Mouse (Mus musculus): Measurements from ENCODE around the gene Atp6v1b1. TPM values are rescaled to one million over a fixed set of nuclear protein-coding genes. Genes with fewer than 3 reads are reported as not detected.

The Atp6v1b1 gene
- polyA plus RNA-seq (2017; shearing (Covaris generic)): under 1 TPM in 1 of 2 experiments, not detected in 1; 0.13 TPM

DNA sequence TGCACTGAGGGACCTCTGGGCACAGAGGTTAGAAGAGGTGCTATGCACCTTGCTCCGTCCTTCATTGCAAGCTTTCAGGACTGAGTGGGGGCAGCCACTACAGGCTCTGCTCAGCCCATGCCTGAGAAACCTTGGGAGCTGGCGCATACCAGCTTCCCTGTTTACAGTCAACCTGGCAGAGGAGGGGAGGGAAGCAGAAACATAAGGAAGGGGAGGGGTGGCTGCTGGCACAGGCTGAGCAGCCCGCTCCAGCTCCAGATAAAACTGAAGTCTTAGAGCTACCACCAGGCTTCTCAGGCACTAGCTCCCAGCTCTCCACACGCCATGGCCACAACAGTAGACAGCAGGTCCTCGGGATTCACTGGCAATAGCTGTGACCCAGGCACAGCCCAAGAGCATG lies at the start of gene Atp6v1b1:
TSS of gene Atp6v1b1 (plus strand) at position 230 of the 400 bp plus-strand sequence.

DNA sequence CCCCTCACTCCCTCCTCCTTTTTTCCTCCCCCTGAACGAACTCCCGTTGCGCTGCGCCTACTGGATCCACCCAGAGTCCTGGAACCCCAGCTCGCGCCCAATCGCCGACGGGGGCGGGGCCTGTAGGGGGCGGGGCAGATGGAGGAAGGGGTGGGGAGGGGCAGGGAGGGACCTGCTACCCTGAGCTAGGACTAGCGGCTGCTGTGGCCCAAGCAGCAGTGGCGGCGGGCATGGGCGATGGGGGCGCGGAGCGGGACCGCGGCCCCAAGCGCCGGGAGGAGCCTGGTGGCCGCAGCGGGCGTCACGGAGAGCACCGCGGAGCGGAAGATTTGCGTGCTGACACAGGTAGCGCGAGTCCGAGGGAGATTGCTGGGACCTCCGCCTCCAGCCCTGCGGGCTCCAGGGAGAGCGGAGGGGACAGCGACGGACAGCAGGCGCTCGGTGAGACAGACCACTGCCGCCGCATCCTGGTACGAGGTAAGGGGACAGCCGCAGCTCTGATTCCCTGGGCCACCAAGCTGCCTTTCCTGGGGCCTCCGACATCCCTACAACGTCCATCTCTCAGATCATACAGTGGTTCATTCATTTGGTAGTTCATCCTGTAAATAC lies 31.6 kb upstream of the Atp6v1b1 start, which contains the start of gene Vax2:
TSS of gene Vax2 (plus strand) at position 198 of the 609 bp plus-strand sequence.

DNA sequence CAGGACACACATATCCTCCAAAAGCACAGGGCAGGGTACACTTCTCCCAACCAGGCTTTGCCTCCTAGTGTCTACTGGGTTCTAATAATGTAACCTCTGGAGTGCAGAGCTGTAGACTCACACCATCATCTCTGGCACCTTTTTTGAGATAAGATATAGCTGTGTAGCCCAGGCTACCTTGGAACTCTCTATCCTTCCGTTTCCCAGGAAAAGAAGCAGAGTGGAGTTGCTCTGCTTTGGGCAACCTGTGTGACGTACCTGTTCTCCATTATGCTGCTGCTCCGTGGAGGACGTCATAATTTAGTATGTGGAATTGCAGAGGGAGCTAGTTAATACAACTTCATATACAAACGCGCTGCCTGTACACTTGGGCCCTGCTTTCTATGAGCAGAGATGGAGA lies 19.6 kb downstream of the Atp6v1b1 start, which contains the start of gene Ankrd53:
TSS of gene Ankrd53 (plus strand) at position 301 of the 400 bp plus-strand sequence.

DNA sequence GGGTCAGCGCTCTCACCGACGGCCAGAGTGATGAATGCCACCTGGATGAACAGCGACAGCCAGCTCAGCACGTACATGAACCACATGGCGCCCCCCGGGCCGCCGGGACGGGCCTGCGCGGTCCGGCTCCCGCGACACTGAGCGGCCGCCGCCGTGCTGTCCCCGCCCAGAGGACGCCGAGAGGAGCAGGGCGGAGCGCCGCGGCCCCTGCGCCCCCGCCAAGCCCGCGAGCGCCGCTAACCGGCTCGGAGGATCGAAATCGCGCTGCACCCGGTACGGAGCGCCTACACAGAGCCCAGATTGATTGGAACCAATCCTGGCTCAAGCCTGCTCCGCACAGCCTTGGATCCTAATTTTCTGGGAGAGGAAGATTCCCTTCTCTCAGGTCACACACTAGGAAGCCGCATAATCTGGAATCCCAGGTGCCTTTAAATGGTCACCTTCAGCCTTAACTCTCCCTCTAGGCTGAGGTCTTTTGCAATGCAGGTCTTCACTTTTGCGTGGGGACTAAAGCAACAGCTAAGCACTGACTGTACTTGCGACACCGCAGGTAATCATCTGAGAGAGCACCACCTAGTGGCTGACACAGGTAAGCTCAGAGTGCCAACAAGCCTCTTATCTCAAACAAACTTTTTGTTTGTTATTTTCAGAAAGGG lies 33.0 kb downstream of the Atp6v1b1 start, which contains the start of gene Tex261:
TSS of gene Tex261 (minus strand) at position 176 of the 656 bp plus-strand sequence.

DNA sequence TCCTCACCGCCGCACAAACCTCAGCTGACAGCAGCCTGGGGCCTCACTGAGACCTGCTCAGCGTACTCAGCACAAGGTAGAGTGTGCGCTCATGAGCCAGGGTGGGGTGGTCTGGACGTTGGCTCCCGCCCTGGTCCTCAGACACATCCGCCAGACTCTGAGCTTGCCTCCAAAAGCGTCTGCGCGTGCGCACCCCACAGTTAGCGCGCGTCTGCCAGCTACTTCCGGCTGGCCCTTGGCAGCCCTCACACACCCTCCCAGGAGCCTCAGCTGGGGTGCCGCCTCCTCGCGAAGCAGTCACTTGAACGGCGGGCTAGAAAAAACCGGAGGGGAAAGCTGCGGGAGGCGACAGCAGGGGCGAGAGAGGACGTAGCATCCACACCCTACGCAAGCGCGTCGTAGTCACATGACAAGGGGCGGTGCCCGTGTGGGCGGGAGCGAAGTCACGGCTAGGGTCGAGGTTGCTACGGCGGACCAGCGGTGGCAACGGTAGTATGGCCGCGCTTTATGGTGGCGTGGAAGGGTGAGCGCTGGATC lies 52.0 kb downstream of the Atp6v1b1 start, which contains the start of gene Nagk:
TSS of gene Nagk (plus strand) at position 223 of the 537 bp plus-strand sequence.

Other genes starting within 250 kb of the Atp6v1b1 start
- 100 to 1,000 TPM; 123 to 137 TPM for gene Dguok, start 236.0 kb upstream of the Atp6v1b1 start, polyA plus RNA-seq (2017; shearing (Covaris generic))
- 10 to 100 TPM in 1 of 2 experiments, 1 to 10 TPM in 1; 3.6 to 26.5 TPM for gene Actg2, start 206.7 kb upstream of the Atp6v1b1 start, polyA plus RNA-seq (2017; shearing (Covaris generic))
- gene Stambp, start 170.3 kb upstream of the Atp6v1b1 start, polyA plus RNA-seq (2017; shearing (Covaris generic)): 10 to 100 TPM; 39.4 to 41.3 TPM
- under 1 TPM in 1 of 2 experiments, not detected in 1; 0.29 TPM for gene Clec4f, start 86.8 kb upstream of the Atp6v1b1 start, polyA plus RNA-seq (2017; shearing (Covaris generic))
- not detected for gene Cd207, start 65.1 kb upstream of the Atp6v1b1 start, polyA plus RNA-seq (2017; shearing (Covaris generic))
- gene Vax2, start 31.7 kb upstream of the Atp6v1b1 start, polyA plus RNA-seq (2017; shearing (Covaris generic)): 1 to 10 TPM in 1 of 2 experiments, under 1 TPM in 1; 0.23 to 2.1 TPM
- under 1 TPM in 1 of 2 experiments, not detected in 1; 0.19 TPM for gene Ankrd53, start 19.7 kb downstream of the Atp6v1b1 start, polyA plus RNA-seq (2017; shearing (Covaris generic))
- gene Tex261, start 32.8 kb downstream of the Atp6v1b1 start, polyA plus RNA-seq (2017; shearing (Covaris generic)): 10 to 100 TPM; 94.0 to 96.8 TPM
- gene Nagk, start 52.0 kb downstream of the Atp6v1b1 start, polyA plus RNA-seq (2017; shearing (Covaris generic)): 10 to 100 TPM; 28.6 to 34.7 TPM
- 10 to 100 TPM; 29.7 to 30.8 TPM for gene Paip2b, start 88.8 kb downstream of the Atp6v1b1 start, polyA plus RNA-seq (2017; shearing (Covaris generic))
- 100 to 1,000 TPM; 114 to 125 TPM for gene Zfp638, start 124.1 kb downstream of the Atp6v1b1 start, polyA plus RNA-seq (2017; shearing (Covaris generic))

Data from inflammation-experienced regulatory T-cells (primary cell).